Mouse (Mus musculus) neutrophil, adult 5-6 weeks (primary cell): ENCODE data around the gene Rgs17. TPM values are rescaled to one million over a fixed set of nuclear protein-coding genes. Genes with fewer than 3 reads are reported as not detected.
"Not testable (repeated sequence)": the region's sequence is repeated elsewhere in the genome, so short reads cannot be mapped to it uniquely, and the experiment has no call there.

ENCODE experiments used
- ATAC-seq: fragments of 151-379, 151-347 bp; 2 replicates; pipeline ENCODE4 v1.8.0; 2017; ENCODE audit warnings: mild to moderate bottlenecking, moderate TSS enrichment; ENCODE audit not compliant: insufficient number of reproducible peaks, poor library complexity, low FRiP score, severe bottlenecking; ENCODE audit errors: extremely low read depth
- total RNA-seq: library from RNA; stranded (forward); fragments of 200-1000 nt; gene quantifications from 2 replicates; pipeline ENCODE4 v1.2.3, GENCODE M21; 2017

Rgs17 gene
- 0.12 TPM in 1 of 2 replicates, not detected in the other for total RNA-seq

- no peak for ATAC-seq
Observed at GRCm38 (mm10) chr10:5922294-5922828, at the start of gene Rgs17. Gene Rgs17, minus strand, starts transcription at chr10:5922400.

- ATAC-seq = no peak
Observed at GRCm38 (mm10) chr10:5967655-5968054, 45.5 kb upstream of the Rgs17 start.

- not testable (repeated sequence) for ATAC-seq
Observed at GRCm38 (mm10) chr10:5953787-5954186, 31.6 kb upstream of the Rgs17 start.

GRCm38 (mm10) chr10:5924261-5924660 lies 2.1 kb upstream of the Rgs17 start:
- ATAC-seq = no peak

GRCm38 (mm10) chr10:5923096-5923495 lies 896 bp upstream of the Rgs17 start:
- ATAC-seq = no peak

- ATAC-seq = no peak
Observed at GRCm38 (mm10) chr10:5921771-5922170, 429 bp downstream of the Rgs17 start.

- ATAC-seq = no peak
Observed at GRCm38 (mm10) chr10:5921031-5921551, 1.1 kb downstream of the Rgs17 start.

- no peak for ATAC-seq
Observed at GRCm38 (mm10) chr10:5904399-5904798, 17.8 kb downstream of the Rgs17 start.

- no peak for ATAC-seq
Observed at GRCm38 (mm10) chr10:5901777-5902176, 20.4 kb downstream of the Rgs17 start.

- no peak for ATAC-seq
Observed at GRCm38 (mm10) chr10:5900731-5901130, 21.5 kb downstream of the Rgs17 start.

GRCm38 (mm10) chr10:5877106-5877505 lies 45.1 kb downstream of the Rgs17 start:
- no peak for ATAC-seq

GRCm38 (mm10) chr10:5871081-5871480 lies 51.1 kb downstream of the Rgs17 start:
- no peak for ATAC-seq

GRCm38 (mm10) chr10:5867981-5868552 lies 54.1 kb downstream of the Rgs17 start:
- no peak for ATAC-seq

- ATAC-seq = no peak
Observed at GRCm38 (mm10) chr10:5865996-5866395, 56.2 kb downstream of the Rgs17 start.

- no peak for ATAC-seq
Observed at GRCm38 (mm10) chr10:5862669-5863068, 59.5 kb downstream of the Rgs17 start.

- no peak for ATAC-seq
Observed at GRCm38 (mm10) chr10:5860849-5861248, 61.4 kb downstream of the Rgs17 start.

GRCm38 (mm10) chr10:5859729-5860128 lies 62.5 kb downstream of the Rgs17 start:
- no peak for ATAC-seq

- ATAC-seq = no peak
Observed at GRCm38 (mm10) chr10:5857996-5858549, 64.1 kb downstream of the Rgs17 start.

- no peak for ATAC-seq
Observed at GRCm38 (mm10) chr10:5853290-5853868, 68.8 kb downstream of the Rgs17 start.

- no peak for ATAC-seq
Observed at GRCm38 (mm10) chr10:5846939-5847338, 75.3 kb downstream of the Rgs17 start.
